Mouse (Mus musculus): ENCODE results near the gene Pcbp4. TPM values are rescaled to one million over a fixed set of nuclear protein-coding genes. Genes with fewer than 3 reads are reported as not detected.
A peak's percentile ranks its signal among the peaks of the same experiment; 100 is the strongest.

Gene Pcbp4
- polyA plus RNA-seq, 1 experiment from 2014 or later, result 61.8 TPM

GRCm38 (mm10) chr9:106417841-106418625 is 35.1 kb upstream of the Pcbp4 start:
- H3K9me3 ChIP-seq (replicated peaks), result no peaks in the 10 kb centered on the region
- H3K27ac ChIP-seq, result peak overlapping the region; percentile 66
- no peaks in the 10 kb centered on the region for H3K36me3 ChIP-seq
- H3K4me2 ChIP-seq, result peak overlapping the region; percentile 73
- peak overlapping the region; percentile 40 for H3K9ac ChIP-seq
- peak; percentile 75 for ATAC-seq (replicated peaks; ENCODE audit: insufficient number of reproducible peaks, insufficient read depth, low FRiP score, low read depth)
- 14% methylated on average over 29 of the region's 29 CpGs for WGBS
- peaks cover 10% of the 10 kb centered on the region for H3K27me3 ChIP-seq
- H3K4me3 ChIP-seq, result peak overlapping the region; percentile 38
- peaks cover 40% of the 10 kb centered on the region for H3K4me1 ChIP-seq (replicated peaks)

GRCm38 (mm10) chr9:106420608-106421007 is 32.5 kb upstream of the Pcbp4 start:
- WGBS, result 7% methylated on average over 2 of the region's 2 CpGs
- no peak for ATAC-seq (replicated peaks; ENCODE audit: insufficient number of reproducible peaks, insufficient read depth, low FRiP score, low read depth)
- Histone ChIP-seq H3K36me3 (no peaks in the 10 kb centered on the region), H3K4me1 (replicated peaks) (peaks cover 40% of the 10 kb centered on the region), H3K9ac (no peak overlapping the region), H3K4me3 (no peak overlapping the region), H3K27ac (no peak overlapping the region), H3K9me3 (replicated peaks) (no peaks in the 10 kb centered on the region), H3K4me2 (no peak overlapping the region), H3K27me3 (peaks cover 10% of the 10 kb centered on the region)

- Histone ChIP-seq H3K9me3 (replicated peaks) (no peaks in the 10 kb centered on the region), H3K27ac (no peak overlapping the region), H3K27me3 (peaks cover 10% of the 10 kb centered on the region), H3K4me2 (peak overlapping the region; percentile 35), H3K36me3 (no peaks in the 10 kb centered on the region), H3K4me1 (replicated peaks) (peaks cover 39% of the 10 kb centered on the region), H3K9ac (no peak overlapping the region), H3K4me3 (peak overlapping the region; percentile 4; the same call in 1 of the 2 replicates)
- ATAC-seq (replicated peaks; ENCODE audit: insufficient number of reproducible peaks, insufficient read depth, low FRiP score, low read depth), result no peak
- 20% methylated on average over 18 of the region's 18 CpGs for WGBS
Observed at GRCm38 (mm10) chr9:106421033-106421864, 31.8 kb upstream of the Pcbp4 start.

- peak overlapping the region; percentile 4; the same call in 1 of the 2 replicates for H3K4me3 ChIP-seq
- 0% methylated on average over 3 of the region's 3 CpGs for WGBS
Observed at GRCm38 (mm10) chr9:106421865-106422160, 31.3 kb upstream of the Pcbp4 start.

GRCm38 (mm10) chr9:106428719-106429220 is 24.3 kb upstream of the Pcbp4 start:
- Histone ChIP-seq H3K27me3 (no peaks in the 10 kb centered on the region), H3K9ac (peak overlapping the region; percentile 60), H3K4me3 (peak overlapping the region; percentile 86), H3K36me3 (peaks cover 30% of the 10 kb centered on the region), H3K27ac (peak overlapping the region; percentile 96), H3K4me2 (peak overlapping the region; percentile 76), H3K9me3 (replicated peaks) (no peaks in the 10 kb centered on the region), H3K4me1 (replicated peaks) (peaks cover 22% of the 10 kb centered on the region)
- WGBS, result 12% methylated on average over 11 of the region's 11 CpGs
- peak; percentile 50 for ATAC-seq (replicated peaks; ENCODE audit: insufficient number of reproducible peaks, insufficient read depth, low FRiP score, low read depth)

More at GRCm38 (mm10) chr9:106421865-106422160, 31.3 kb upstream of the Pcbp4 start:
- ATAC-seq (replicated peaks; ENCODE audit: insufficient number of reproducible peaks, insufficient read depth, low FRiP score, low read depth), result peak; percentile 53; the same call in 1 of the 2 replicates
- peaks cover 10% of the 10 kb centered on the region for H3K27me3 ChIP-seq
- peaks cover 35% of the 10 kb centered on the region for H3K4me1 ChIP-seq (replicated peaks)
- no peak overlapping the region for H3K27ac ChIP-seq
- no peak overlapping the region for H3K9ac ChIP-seq
- no peaks in the 10 kb centered on the region for H3K36me3 ChIP-seq
- no peaks in the 10 kb centered on the region for H3K9me3 ChIP-seq (replicated peaks)
- H3K4me2 ChIP-seq, result peak overlapping the region; percentile 35

- peaks cover 30% of the 10 kb centered on the region for H3K36me3 ChIP-seq
- H3K9ac ChIP-seq, result peak within 1 kb of the TSS; percentile 98
- H3K27me3 ChIP-seq, result no peaks in the 10 kb centered on the region
- no peaks in the 10 kb centered on the region for H3K9me3 ChIP-seq (replicated peaks)
- peaks cover 22% of the 10 kb centered on the region for H3K4me1 ChIP-seq (replicated peaks)
- peak within 1 kb of the TSS; percentile 86 for H3K4me3 ChIP-seq
- H3K27ac ChIP-seq, result peak within 1 kb of the TSS; percentile 96
- H3K4me2 ChIP-seq, result peak within 1 kb of the TSS; percentile 76
- ATAC-seq (replicated peaks; ENCODE audit: insufficient number of reproducible peaks, insufficient read depth, low FRiP score, low read depth), result peak; percentile 92
- WGBS, result under 1% methylated on average over 55 of the region's 55 CpGs
Observed at GRCm38 (mm10) chr9:106429221-106430014, 23.7 kb upstream of the Pcbp4 start, which contains the start of gene Rpl29. Gene Rpl29, plus strand, starts transcription at chr9:106429454.

GRCm38 (mm10) chr9:106430015-106430264 is 23.2 kb upstream of the Pcbp4 start:
- no peaks in the 10 kb centered on the region for H3K27me3 ChIP-seq
- H3K27ac ChIP-seq, result peak overlapping the region; percentile 96
- peaks cover 30% of the 10 kb centered on the region for H3K36me3 ChIP-seq
- H3K4me1 ChIP-seq (replicated peaks), result peaks cover 22% of the 10 kb centered on the region
- H3K4me2 ChIP-seq, result peak overlapping the region; percentile 76
- H3K9me3 ChIP-seq (replicated peaks), result no peaks in the 10 kb centered on the region
- ATAC-seq (replicated peaks; ENCODE audit: insufficient number of reproducible peaks, insufficient read depth, low FRiP score, low read depth), result no peak
- WGBS, result 2% methylated on average over 4 of the region's 4 CpGs
- peak overlapping the region; percentile 98 for H3K9ac ChIP-seq
- peak overlapping the region; percentile 86 for H3K4me3 ChIP-seq

GRCm38 (mm10) chr9:106433389-106433788 is 19.7 kb upstream of the Pcbp4 start:
- ATAC-seq (replicated peaks; ENCODE audit: insufficient number of reproducible peaks, insufficient read depth, low FRiP score, low read depth), result no peak
- WGBS, result 73% methylated on average over 7 of the region's 7 CpGs

GRCm38 (mm10) chr9:106436566-106436965 is 16.5 kb upstream of the Pcbp4 start:
- peaks cover 21% of the 10 kb centered on the region for H3K36me3 ChIP-seq
- H3K9ac ChIP-seq, result no peak overlapping the region
- ATAC-seq (replicated peaks; ENCODE audit: insufficient number of reproducible peaks, insufficient read depth, low FRiP score, low read depth), result no peak
- no peak overlapping the region for H3K27ac ChIP-seq
- no peak overlapping the region for H3K4me2 ChIP-seq
- peaks cover 27% of the 10 kb centered on the region for H3K4me1 ChIP-seq (replicated peaks)
- H3K9me3 ChIP-seq (replicated peaks), result no peaks in the 10 kb centered on the region
- WGBS, result 76% methylated on average over 9 of the region's 9 CpGs
- no peaks in the 10 kb centered on the region for H3K27me3 ChIP-seq
- no peak overlapping the region for H3K4me3 ChIP-seq

More at GRCm38 (mm10) chr9:106433389-106433788, 19.7 kb upstream of the Pcbp4 start:
- Histone ChIP-seq H3K36me3 (peaks cover 30% of the 10 kb centered on the region), H3K4me2 (no peak overlapping the region), H3K9ac (no peak overlapping the region), H3K9me3 (replicated peaks) (no peaks in the 10 kb centered on the region), H3K27me3 (no peaks in the 10 kb centered on the region), H3K4me3 (no peak overlapping the region), H3K27ac (no peak overlapping the region), H3K4me1 (replicated peaks) (peaks cover 31% of the 10 kb centered on the region)

GRCm38 (mm10) chr9:106442680-106443079 is 10.4 kb upstream of the Pcbp4 start:
- 76% methylated on average over 5 of the region's 5 CpGs for WGBS
- ATAC-seq (replicated peaks; ENCODE audit: insufficient number of reproducible peaks, insufficient read depth, low FRiP score, low read depth), result no peak
- Histone ChIP-seq H3K9me3 (replicated peaks) (no peaks in the 10 kb centered on the region), H3K27ac (no peak overlapping the region), H3K9ac (no peak overlapping the region), H3K4me3 (no peak overlapping the region), H3K4me2 (no peak overlapping the region), H3K36me3 (no peaks in the 10 kb centered on the region), H3K4me1 (replicated peaks) (peaks cover 17% of the 10 kb centered on the region), H3K27me3 (no peaks in the 10 kb centered on the region)

GRCm38 (mm10) chr9:106444836-106445235 is 8.3 kb upstream of the Pcbp4 start:
- WGBS, result 85% methylated on average over 4 of the region's 4 CpGs
- H3K4me3 ChIP-seq, result no peak overlapping the region
- no peak for ATAC-seq (replicated peaks; ENCODE audit: insufficient number of reproducible peaks, insufficient read depth, low FRiP score, low read depth)

More at GRCm38 (mm10) chr9:106444836-106445235, 8.3 kb upstream of the Pcbp4 start:
- Histone ChIP-seq H3K4me1 (replicated peaks) (peaks cover 22% of the 10 kb centered on the region), H3K36me3 (no peaks in the 10 kb centered on the region), H3K9ac (no peak overlapping the region), H3K9me3 (replicated peaks) (no peaks in the 10 kb centered on the region), H3K27me3 (no peaks in the 10 kb centered on the region), H3K27ac (no peak overlapping the region), H3K4me2 (no peak overlapping the region)
